Mouse (Mus musculus) kidney, adult 2 months (tissue): Measurements from ENCODE around the gene Slc16a9.
A peak's percentile ranks its signal among the peaks of the same experiment; 100 is the strongest.

Source experiments
- CTCF ChIP-seq: fragments of 200-500 bp; conservative IDR thresholded peaks from 2 replicates; pipeline ENCODE4 v1.5.1; 2011; ENCODE audit warnings: low read depth, mild to moderate bottlenecking, control low read depth, low read length, moderate library complexity, mixed read lengths; ENCODE audit not compliant: insufficient read depth, insufficient read length
- POLR2A ChIP-seq: fragments of 200-500 bp; IDR thresholded peaks from one replicate; pipeline ENCODE4 v1.6.1; 2011; ENCODE audit warnings: low read depth, low read length, control low read depth

GRCm38 (mm10) chr10:70279349-70279748 lies 34.4 kb downstream of the Slc16a9 start:
- TF ChIP-seq CTCF (peak; percentile 41), POLR2A (no peak)
